Mouse (Mus musculus): ENCODE measurements at regions not wholly inside any gene's neighbourhood (a gene's known extent, or its start where the extent isn't known, plus 50 kb on each side); places are given as distances from the start of the nearest gene placed in this dataset.

- TF ChIP-seq ZC3H11A (IDR thresholded peaks at IDR 0.05; ENCODE audit: borderline replicate concordance, low read depth, low read length), result no peak
- no peak for TF ChIP-seq ZNF384 (IDR thresholded peaks at IDR 0.05; ENCODE audit: low read depth, low read length)
- TF ChIP-seq HCFC1 (IDR thresholded peaks at IDR 0.05; ENCODE audit: borderline replicate concordance, insufficient read depth, low read length), result no peak
Observed at GRCm38 (mm10) chr14:82243321-82243720, 2200.0 kb upstream of the Pcdh17 start.
